Mouse (Mus musculus) embryonic facial prominence, embryonic 12.5 days (tissue): ENCODE measurements around the gene 2410131K14Rik. TPM values are rescaled to one million over a fixed set of nuclear protein-coding genes. Genes with fewer than 3 reads are reported as not detected.
A peak's percentile ranks its signal among the peaks of the same experiment; 100 is the strongest.

Experiments used
- ATAC-seq: fragments of 200-750 bp; cut with Nextera tagmentation; 2 replicates; pipeline ENCODE4 v1.8.0; 2017; ENCODE audit not compliant: insufficient number of reproducible peaks, insufficient read depth, low FRiP score, low TSS enrichment
- H3K27ac ChIP-seq: fragments of 300-500 bp; sonication (generic); 2 replicates; pipeline ENCODE4 v1.5.1; 2016; ENCODE audit warnings: mild to moderate bottlenecking
- H3K27me3 ChIP-seq: fragments of 300-500 bp; sonication (generic); 2 replicates; pipeline ENCODE4 v1.6.1; 2016; ENCODE audit warnings: mild to moderate bottlenecking, moderate library complexity
- H3K36me3 ChIP-seq: fragments of 300-500 bp; sonication (generic); 2 replicates; pipeline ENCODE4 v1.6.1; 2016; ENCODE audit warnings: mild to moderate bottlenecking
- H3K4me1 ChIP-seq: fragments of 300-500 bp; sonication (generic); 2 replicates; pipeline ENCODE4 v1.6.1; 2016
- H3K4me2 ChIP-seq: fragments of 300-500 bp; sonication (generic); replicated peaks from 2 replicates; pipeline ENCODE4 v1.6.1; 2016; ENCODE audit warnings: mild to moderate bottlenecking, moderate library complexity
- H3K4me3 ChIP-seq: fragments of 300-500 bp; sonication (generic); 2 replicates; pipeline ENCODE4 v1.5.1; 2016; ENCODE audit warnings: mild to moderate bottlenecking
- H3K9ac ChIP-seq: fragments of 300-500 bp; sonication (generic); 2 replicates; pipeline ENCODE4 v1.6.1; 2016; ENCODE audit warnings: mild to moderate bottlenecking, moderate library complexity
- H3K9me3 ChIP-seq: fragments of 300-500 bp; sonication (generic); 2 replicates; pipeline ENCODE4 v1.6.1; 2016; ENCODE audit warnings: mild to moderate bottlenecking, moderate library complexity
- WGBS: fragments of 180-500 bp; shearing (Covaris S2); methylation state at CpG from one replicate; pipeline ENCODE4 v1.1.7; 2016; 5-methylcytosine and 5-hydroxymethylcytosine counted together
- polyA plus RNA-seq: library from polyadenylated mRNA; unstranded; fragments of >200 nt; fragmentation: Nextera tagmentation; extraction: Ambion mirVana; gene quantifications from 2 replicates; pipeline ENCODE4 v1.2.1, GENCODE M21; 2016

The 2410131K14Rik gene
- polyA plus RNA-seq, 1 experiment from 2014 or later: 13.0 TPM

GRCm38 (mm10) chr5:118291453-118291852, 46.4 kb downstream of the 2410131K14Rik start:
- H3K4me2 ChIP-seq: no peak overlapping the region
- no peak for ATAC-seq

GRCm38 (mm10) chr5:118292476-118292875, 47.4 kb downstream of the 2410131K14Rik start:
- Histone ChIP-seq H3K36me3 (no peaks in the 10 kb centered on the region), H3K9me3 (no peaks in the 10 kb centered on the region), H3K4me2 (no peak overlapping the region), H3K27me3 (no peaks in the 10 kb centered on the region), H3K4me1 (peaks cover 45% of the 10 kb centered on the region), H3K9ac (no peak overlapping the region), H3K4me3 (no peak overlapping the region), H3K27ac (0 out of 2 replicates have a peak overlapping the region, but pooled peaks have one; percentile 12)
- ATAC-seq: no peak
- WGBS: 63% methylated on average over 4 of the region's 4 CpGs

More at GRCm38 (mm10) chr5:118291453-118291852, 46.4 kb downstream of the 2410131K14Rik start:
- Histone ChIP-seq H3K9me3 (no peaks in the 10 kb centered on the region), H3K4me3 (no peak overlapping the region), H3K27ac (no peak overlapping the region), H3K27me3 (no peaks in the 10 kb centered on the region), H3K4me1 (peaks cover 37% of the 10 kb centered on the region), H3K36me3 (no peaks in the 10 kb centered on the region), H3K9ac (no peak overlapping the region)
- 92% methylated on average over 3 of the region's 4 CpGs for WGBS

DNA sequence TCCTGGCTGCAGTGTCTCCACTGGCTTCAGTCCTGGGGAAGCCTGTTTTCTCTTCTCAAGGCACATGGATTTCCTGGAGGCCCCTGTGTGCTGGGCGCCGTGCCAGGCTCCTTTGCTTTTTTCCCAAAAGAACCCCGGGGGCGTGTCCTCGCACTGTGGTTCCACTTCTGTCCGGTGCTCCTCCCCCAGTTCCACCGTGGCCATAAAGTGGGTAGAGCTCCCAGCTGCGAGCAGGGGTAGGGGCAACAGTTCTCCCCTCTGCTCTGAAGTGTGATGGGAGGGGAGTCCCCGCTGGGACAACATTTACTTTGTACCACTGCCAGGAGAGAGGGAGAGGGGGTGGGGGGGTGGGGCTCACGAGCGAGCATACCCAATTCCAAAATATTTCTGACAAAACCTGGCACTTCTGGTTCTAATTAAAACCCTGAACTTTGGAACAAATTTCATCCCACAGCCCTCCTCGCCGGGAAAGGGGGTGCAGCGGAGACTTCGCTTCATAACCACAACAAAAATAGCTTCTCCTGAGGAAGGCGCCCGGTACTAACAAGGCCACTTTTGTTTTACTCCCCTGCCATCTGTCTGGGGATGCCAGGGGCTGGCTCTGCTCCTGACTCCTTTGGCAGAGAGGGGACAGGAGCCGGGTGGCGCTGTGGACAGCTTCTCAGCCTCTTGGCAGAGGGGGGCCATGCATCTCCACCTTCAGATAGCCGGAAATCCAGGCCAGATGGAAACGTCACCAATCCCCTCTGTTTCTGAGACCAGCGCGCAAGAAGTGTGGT, 49.2 kb downstream of the 2410131K14Rik start:
- Histone ChIP-seq H3K4me2 (peak overlapping the region; percentile 46), H3K36me3 (no peaks in the 10 kb centered on the region), H3K4me1 (peaks cover 51% of the 10 kb centered on the region), H3K27me3 (no peaks in the 10 kb centered on the region), H3K27ac (peak overlapping the region; percentile 97), H3K4me3 (0 out of 2 replicates have a peak overlapping the region, but pooled peaks have one; percentile 12), H3K9me3 (no peaks in the 10 kb centered on the region), H3K9ac (no peak overlapping the region)
- WGBS: 14% methylated on average over 23 of the region's 23 CpGs
- peak; percentile 91 for ATAC-seq

DNA sequence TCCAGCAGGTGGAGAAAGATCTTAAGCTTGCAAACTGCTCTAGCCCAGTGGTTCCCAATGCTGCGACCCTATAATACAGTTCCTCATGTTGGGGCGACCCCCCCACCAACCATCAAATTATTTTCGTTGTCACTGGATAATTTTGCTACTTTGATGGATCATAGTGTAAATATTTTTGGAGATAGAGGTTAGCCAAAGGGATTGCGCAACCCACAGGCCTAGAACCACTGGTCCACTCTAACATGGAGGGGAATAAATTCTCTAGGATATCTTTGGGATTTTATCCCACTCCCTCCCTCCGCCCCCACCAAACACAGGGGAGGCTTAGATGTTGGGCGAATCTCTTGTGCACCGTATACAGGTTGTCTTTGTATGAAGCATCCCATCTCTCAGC, 49.8 kb downstream of the 2410131K14Rik start:
- Histone ChIP-seq H3K36me3 (no peaks in the 10 kb centered on the region), H3K4me3 (0 out of 2 replicates have a peak overlapping the region, but pooled peaks have one; percentile 12), H3K9ac (no peak overlapping the region), H3K4me1 (peaks cover 54% of the 10 kb centered on the region), H3K27ac (peak overlapping the region; percentile 97), H3K4me2 (peak overlapping the region; percentile 46), H3K9me3 (no peaks in the 10 kb centered on the region), H3K27me3 (no peaks in the 10 kb centered on the region)
- WGBS: 74% methylated on average over 7 of the region's 7 CpGs
- no peak; the same call in 1 of the 2 replicates for ATAC-seq

DNA sequence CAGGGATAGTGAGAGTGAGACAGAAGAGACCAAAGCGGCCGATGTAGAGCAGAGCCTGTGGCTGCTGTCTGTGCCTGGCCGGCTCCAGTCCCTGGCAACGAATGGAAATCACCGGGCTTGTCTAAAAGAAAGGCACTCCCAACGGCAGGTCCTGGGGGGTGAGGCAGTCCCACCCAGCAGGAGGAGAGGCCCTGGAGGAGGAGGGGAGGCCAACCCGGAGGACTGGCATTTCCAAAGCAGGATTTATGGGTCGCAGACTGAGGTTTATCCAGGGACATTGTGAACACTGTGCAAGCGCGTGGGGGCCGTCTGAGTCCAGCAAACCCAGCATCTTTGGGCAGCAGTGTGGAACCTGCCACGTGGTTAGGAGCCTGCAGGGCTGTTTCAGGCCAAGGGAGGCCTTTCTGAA, 52.3 kb downstream of the 2410131K14Rik start:
- H3K9ac ChIP-seq: no peak overlapping the region
- no peaks in the 10 kb centered on the region for H3K9me3 ChIP-seq
- ATAC-seq: no peak
- peak overlapping the region; percentile 37; the same call in 1 of the 2 replicates for H3K27ac ChIP-seq
- H3K4me1 ChIP-seq: peaks cover 43% of the 10 kb centered on the region
- no peaks in the 10 kb centered on the region for H3K36me3 ChIP-seq
- WGBS: 37% methylated on average over 12 of the region's 12 CpGs
- H3K4me2 ChIP-seq: no peak overlapping the region
- no peak overlapping the region for H3K4me3 ChIP-seq
- no peaks in the 10 kb centered on the region for H3K27me3 ChIP-seq

DNA sequence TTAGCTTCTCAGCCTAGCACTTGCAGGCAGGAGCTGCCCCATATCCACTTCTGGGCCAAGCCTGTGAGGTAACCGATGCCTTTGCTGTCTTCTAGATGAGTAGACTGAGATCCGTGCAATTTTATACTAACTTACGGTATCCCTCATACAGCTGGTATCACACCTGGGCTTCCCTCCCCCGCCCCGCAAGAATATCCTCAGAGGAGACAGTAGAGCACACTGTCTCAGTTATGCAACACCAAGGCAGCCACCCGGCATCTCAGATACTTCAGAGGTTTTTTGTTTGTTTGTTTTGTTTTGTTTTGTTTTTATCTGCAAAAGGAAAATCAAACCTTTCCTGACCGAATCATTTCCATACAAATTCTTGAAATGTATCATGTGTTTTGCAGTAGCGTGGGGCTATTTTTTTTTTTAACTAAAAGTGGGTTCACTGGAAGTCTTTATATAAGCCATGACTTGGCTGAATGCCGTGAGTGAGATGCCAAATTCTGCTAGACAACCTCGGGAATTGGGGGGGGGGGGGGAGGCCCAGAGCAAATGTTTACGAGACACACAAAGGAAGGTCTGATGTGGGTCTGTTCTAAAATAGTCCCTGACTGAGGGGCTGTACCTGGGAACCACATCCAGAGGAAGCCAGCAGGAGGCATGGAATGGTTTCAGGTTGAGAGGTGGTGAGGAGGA, 54.8 kb downstream of the 2410131K14Rik start:
- H3K4me2 ChIP-seq: no peak overlapping the region
- 72% methylated on average over 11 of the region's 11 CpGs for WGBS
- H3K27me3 ChIP-seq: no peaks in the 10 kb centered on the region
- H3K36me3 ChIP-seq: no peaks in the 10 kb centered on the region
- ATAC-seq: no peak
- peaks cover 38% of the 10 kb centered on the region for H3K4me1 ChIP-seq
- peak overlapping the region; percentile 20; the same call in 1 of the 2 replicates for H3K27ac ChIP-seq
- H3K9me3 ChIP-seq: no peaks in the 10 kb centered on the region
- H3K9ac ChIP-seq: no peak overlapping the region
- no peak overlapping the region for H3K4me3 ChIP-seq

- Histone ChIP-seq H3K36me3 (no peaks in the 10 kb centered on the region), H3K4me2 (no peak overlapping the region), H3K27ac (no peak overlapping the region), H3K9ac (no peak overlapping the region), H3K27me3 (no peaks in the 10 kb centered on the region), H3K9me3 (no peaks in the 10 kb centered on the region), H3K4me3 (no peak overlapping the region), H3K4me1 (peaks cover 16% of the 10 kb centered on the region)
- WGBS: 47% methylated on average over 9 of the region's 9 CpGs
- no peak for ATAC-seq
Observed at GRCm38 (mm10) chr5:118302466-118303155, 57.6 kb downstream of the 2410131K14Rik start.

DNA sequence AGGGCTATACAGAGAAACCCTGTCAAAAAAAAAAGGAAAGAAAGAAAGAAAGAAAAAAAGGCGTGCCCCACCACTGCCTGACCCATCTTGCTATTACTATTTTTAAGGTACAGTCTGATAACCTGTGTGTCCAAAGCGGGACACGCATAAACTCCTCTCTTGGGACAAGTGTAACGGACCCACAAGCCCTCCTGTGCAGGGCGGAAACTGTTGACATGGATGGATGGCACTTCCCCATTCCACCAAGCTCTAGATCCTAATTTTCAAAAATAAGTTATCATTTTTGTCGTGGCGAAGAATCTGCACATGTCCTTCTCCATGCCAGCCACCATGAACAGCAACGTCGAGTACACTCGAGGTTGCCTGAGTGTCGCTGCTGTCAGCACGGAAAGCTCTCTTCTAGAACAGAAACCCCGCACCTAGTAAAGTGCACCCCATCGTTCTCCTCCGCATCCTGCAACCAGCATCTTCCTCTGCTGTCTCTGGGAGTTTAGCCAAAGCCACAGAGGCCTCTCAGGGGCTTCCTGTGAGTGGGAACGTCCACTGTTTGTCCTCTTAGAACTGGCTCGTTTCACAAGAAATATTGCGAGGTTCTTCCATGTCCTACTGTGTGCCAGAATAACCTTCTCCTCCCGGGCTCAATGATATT, 60.1 kb downstream of the 2410131K14Rik start:
- 87% methylated on average over 19 of the region's 19 CpGs for WGBS
- Histone ChIP-seq H3K9me3 (no peaks in the 10 kb centered on the region), H3K4me3 (no peak overlapping the region), H3K9ac (no peak overlapping the region), H3K4me1 (0 out of 2 replicates have a peak, but pooled peaks cover 7% of the 10 kb centered on the region), H3K27me3 (no peaks in the 10 kb centered on the region), H3K27ac (no peak overlapping the region), H3K4me2 (no peak overlapping the region), H3K36me3 (no peaks in the 10 kb centered on the region)
- ATAC-seq: no peak

GRCm38 (mm10) chr5:118310389-118310788, 65.4 kb downstream of the 2410131K14Rik start:
- no peak overlapping the region for H3K9ac ChIP-seq
- no peaks in the 10 kb centered on the region for H3K4me1 ChIP-seq
- no peaks in the 10 kb centered on the region for H3K36me3 ChIP-seq
- no peaks in the 10 kb centered on the region for H3K27me3 ChIP-seq
- no peak overlapping the region for H3K4me3 ChIP-seq
- WGBS: 83% methylated on average over 6 of the region's 6 CpGs
- no peak for ATAC-seq
- no peaks in the 10 kb centered on the region for H3K9me3 ChIP-seq
- no peak overlapping the region for H3K27ac ChIP-seq
- no peak overlapping the region for H3K4me2 ChIP-seq

DNA sequence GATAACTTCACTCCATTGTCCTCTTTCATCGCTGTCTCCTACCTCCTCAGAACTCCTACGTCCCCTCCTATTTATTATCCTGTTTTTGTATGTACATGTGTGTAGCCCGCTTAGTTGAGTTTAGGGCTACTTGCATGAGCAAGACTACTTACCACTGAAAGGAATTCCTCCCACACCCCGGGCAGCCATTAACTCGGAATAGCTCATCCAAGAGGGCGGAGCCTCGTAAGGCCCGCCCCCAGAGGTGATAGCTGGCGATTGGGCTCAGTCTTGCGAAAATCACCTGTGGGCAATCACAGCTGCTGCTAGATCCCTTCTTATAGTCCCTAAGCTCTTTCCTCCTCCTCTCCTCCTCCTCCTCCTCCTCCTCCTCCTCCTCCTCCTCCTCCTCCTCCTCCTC, 66.2 kb downstream of the 2410131K14Rik start:
- 60% methylated on average over 10 of the region's 10 CpGs for WGBS
- Histone ChIP-seq H3K4me1 (peaks cover 2% of the 10 kb centered on the region; the same call in 1 of the 2 replicates), H3K4me2 (no peak overlapping the region), H3K9ac (no peak overlapping the region), H3K36me3 (no peaks in the 10 kb centered on the region), H3K27me3 (no peaks in the 10 kb centered on the region), H3K4me3 (no peak overlapping the region), H3K27ac (no peak overlapping the region), H3K9me3 (no peaks in the 10 kb centered on the region)
- ATAC-seq: no peak

DNA sequence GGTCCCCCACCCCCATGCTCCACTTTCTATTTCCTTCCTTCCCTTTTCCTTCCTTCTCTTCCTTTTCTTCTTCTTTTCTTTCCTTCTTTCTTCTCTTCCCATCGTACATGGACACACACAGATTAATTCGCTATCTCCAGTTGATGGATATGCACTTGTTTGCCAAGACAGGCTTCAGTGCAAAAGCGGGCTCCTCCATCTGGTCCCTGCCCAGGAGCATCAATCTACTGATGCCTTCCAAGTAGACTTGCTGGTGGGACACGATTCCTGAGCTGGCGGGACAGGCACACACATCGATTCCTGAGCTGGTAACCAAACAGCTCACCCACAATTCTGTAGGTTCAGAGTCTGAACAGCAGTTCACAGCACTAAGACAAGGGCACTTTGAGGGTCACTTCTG, 68.7 kb downstream of the 2410131K14Rik start:
- Histone ChIP-seq H3K4me2 (no peak overlapping the region), H3K4me1 (peaks cover 16% of the 10 kb centered on the region), H3K4me3 (no peak overlapping the region), H3K36me3 (no peaks in the 10 kb centered on the region), H3K9ac (no peak overlapping the region), H3K27ac (no peak overlapping the region), H3K27me3 (no peaks in the 10 kb centered on the region), H3K9me3 (no peaks in the 10 kb centered on the region)
- 95% methylated on average over 6 of the region's 6 CpGs for WGBS
- no peak for ATAC-seq
